Mouse (Mus musculus) limb, embryonic 15.5 days (tissue): ENCODE measurements around the gene Hdgf. TPM values are rescaled to one million over a fixed set of nuclear protein-coding genes. Genes with fewer than 3 reads are reported as not detected.

Experiments
- ATAC-seq: fragments of 200-750 bp; cut with Nextera tagmentation; 2 replicates; pipeline ENCODE4 v1.8.0; 2017; ENCODE audit warnings: low read depth, moderate TSS enrichment; ENCODE audit not compliant: insufficient number of reproducible peaks, low FRiP score, low TSS enrichment
- H3K27ac ChIP-seq: fragments of 300-500 bp; sonication (generic); 2 replicates; pipeline ENCODE4 v1.5.1; 2015; ENCODE audit warnings: moderate library complexity, mild to moderate bottlenecking, inconsistent platforms
- H3K27me3 ChIP-seq: fragments of 300-500 bp; sonication (generic); 2 replicates; pipeline ENCODE4 v1.6.1; 2015; ENCODE audit warnings: inconsistent platforms
- H3K36me3 ChIP-seq: fragments of 300-500 bp; sonication (generic); 2 replicates; pipeline ENCODE4 v1.6.1; 2015; ENCODE audit warnings: inconsistent platforms
- H3K4me1 ChIP-seq: fragments of 300-500 bp; sonication (generic); 2 replicates; pipeline ENCODE4 v1.6.1; 2015; ENCODE audit warnings: inconsistent platforms
- H3K4me2 ChIP-seq: fragments of 300-500 bp; sonication (generic); 2 replicates; pipeline ENCODE4 v1.6.1; 2015; ENCODE audit warnings: mild to moderate bottlenecking, inconsistent platforms
- H3K4me3 ChIP-seq: fragments of 300-500 bp; sonication (generic); 2 replicates; pipeline ENCODE4 v1.5.1; 2015; ENCODE audit warnings: mild to moderate bottlenecking, inconsistent platforms
- H3K9ac ChIP-seq: fragments of 300-500 bp; sonication (generic); 2 replicates; pipeline ENCODE4 v1.6.1; 2015; ENCODE audit warnings: inconsistent platforms
- H3K9me3 ChIP-seq: fragments of 300-500 bp; sonication (generic); 2 replicates; pipeline ENCODE4 v1.6.1; 2016; ENCODE audit warnings: inconsistent platforms
- WGBS: fragments of 180-500 bp; shearing (Covaris S2); methylation state at CpG from one replicate; pipeline ENCODE4 v1.1.7; 2015; 5-methylcytosine and 5-hydroxymethylcytosine counted together
- polyA plus RNA-seq: library from polyadenylated mRNA; unstranded; fragments of >200 nt; fragmentation: Nextera tagmentation; extraction: Ambion mirVana; gene quantifications from 2 replicates; pipeline ENCODE4 v1.2.1, GENCODE M21; 2015

Hdgf gene
- polyA plus RNA-seq, 1 experiment from 2014 or later: 241 TPM

DNA sequence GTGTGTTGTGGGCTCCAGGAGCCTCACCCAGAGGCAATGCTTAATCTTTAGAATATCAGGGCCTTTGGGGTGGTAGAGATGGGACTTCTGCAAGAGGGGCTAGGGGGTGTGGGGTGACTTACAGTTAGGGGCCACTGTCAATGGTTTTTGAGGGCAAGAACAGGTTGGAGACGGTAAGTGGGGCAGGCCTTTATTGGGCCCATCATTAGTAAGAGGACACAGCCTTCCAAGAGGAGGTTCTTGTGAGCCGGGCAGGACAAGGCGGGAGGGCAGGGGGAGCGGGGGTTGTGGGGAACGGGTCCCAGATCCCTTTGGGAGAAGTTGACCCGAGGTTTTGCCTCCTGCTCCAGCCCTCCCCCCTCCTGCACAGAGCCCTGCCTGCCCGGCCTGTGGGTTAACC is 7.4 kb downstream of the Hdgf start:
- Histone ChIP-seq H3K36me3 (peaks cover 48% of the 10 kb centered on the region), H3K4me2 (no peak overlapping the region), H3K27me3 (no peaks in the 10 kb centered on the region), H3K4me3 (no peak overlapping the region), H3K27ac (no peak overlapping the region), H3K4me1 (peaks cover 29% of the 10 kb centered on the region), H3K9ac (no peak overlapping the region), H3K9me3 (no peaks in the 10 kb centered on the region)
- WGBS: 73% methylated on average over 7 of the region's 7 CpGs
- ATAC-seq: no peak

DNA sequence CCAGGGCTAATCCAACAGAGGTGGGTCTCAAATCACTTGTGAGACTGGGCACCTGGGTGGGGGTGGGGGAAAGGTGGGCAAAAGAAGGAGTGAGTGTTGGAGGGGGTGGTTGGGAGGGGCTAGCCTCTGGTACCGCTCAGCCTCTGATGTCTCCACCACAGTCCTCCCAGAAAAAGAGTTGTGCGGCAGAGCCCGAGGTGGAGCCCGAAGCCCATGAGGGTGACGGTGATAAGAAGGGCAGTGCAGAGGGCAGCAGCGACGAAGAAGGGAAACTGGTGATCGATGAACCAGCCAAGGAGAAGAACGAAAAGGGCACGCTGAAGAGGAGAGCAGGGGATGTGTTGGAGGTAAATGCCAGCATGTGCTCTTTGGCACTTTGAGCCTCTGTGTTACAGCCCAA is 7.8 kb downstream of the Hdgf start:
- no peak overlapping the region for H3K4me2 ChIP-seq
- no peak overlapping the region for H3K9ac ChIP-seq
- peaks cover 27% of the 10 kb centered on the region for H3K4me1 ChIP-seq
- H3K4me3 ChIP-seq: no peak overlapping the region
- H3K27me3 ChIP-seq: no peaks in the 10 kb centered on the region
- no peaks in the 10 kb centered on the region for H3K9me3 ChIP-seq
- 94% methylated on average over 10 of the region's 10 CpGs for WGBS
- peaks cover 48% of the 10 kb centered on the region for H3K36me3 ChIP-seq
- no peak for ATAC-seq
- no peak overlapping the region for H3K27ac ChIP-seq

DNA sequence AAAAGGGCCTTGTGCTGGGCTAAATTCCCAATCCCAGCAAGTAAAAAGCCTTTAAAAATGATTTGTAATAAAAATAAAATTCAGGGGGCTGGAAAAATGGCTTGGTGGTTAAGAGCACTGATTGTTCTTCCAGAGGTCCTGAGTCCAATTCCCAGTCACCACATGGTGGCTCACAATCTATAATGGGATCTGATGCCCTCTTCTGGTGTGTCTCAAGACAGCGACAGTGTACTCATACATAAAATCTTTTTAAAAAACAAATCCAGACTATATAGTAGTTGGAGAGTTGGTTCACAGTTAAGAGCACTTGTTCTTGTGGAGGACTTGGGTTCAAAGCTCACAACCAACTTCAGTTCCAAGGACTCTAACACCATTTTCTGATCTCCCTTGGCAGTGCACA is 10.9 kb downstream of the Hdgf start:
- Histone ChIP-seq H3K4me3 (no peak overlapping the region), H3K36me3 (peaks cover 50% of the 10 kb centered on the region), H3K4me2 (no peak overlapping the region), H3K9me3 (no peaks in the 10 kb centered on the region), H3K4me1 (peaks cover 10% of the 10 kb centered on the region; the same call in 1 of the 2 replicates), H3K9ac (no peak overlapping the region), H3K27ac (no peak overlapping the region; the same call in 1 of the 2 replicates), H3K27me3 (no peaks in the 10 kb centered on the region)
- ATAC-seq: no peak
- 84% methylated on average over 1 of the region's 1 CpGs for WGBS

DNA sequence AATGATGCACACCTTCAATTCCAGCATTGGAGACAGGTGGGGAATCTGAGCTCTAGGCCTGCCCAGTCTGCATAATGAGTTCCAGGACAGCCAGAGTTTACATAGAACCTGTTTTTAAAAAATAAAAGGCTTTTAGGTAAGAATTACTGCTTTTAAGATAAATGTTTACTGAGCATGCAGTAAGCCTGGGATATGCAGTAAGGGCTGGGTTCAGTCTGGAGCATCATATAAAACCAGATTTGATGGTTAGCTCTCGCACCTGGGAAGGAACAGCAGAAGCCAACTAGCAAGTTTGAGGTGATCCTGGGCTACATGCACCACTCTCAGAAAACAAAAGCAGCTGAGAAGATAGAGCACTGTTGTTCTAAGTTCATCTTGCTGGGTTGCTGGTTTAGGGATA is 12.4 kb downstream of the Hdgf start:
- Histone ChIP-seq H3K4me2 (no peak overlapping the region), H3K4me1 (peaks cover 10% of the 10 kb centered on the region; the same call in 1 of the 2 replicates), H3K9ac (no peak overlapping the region), H3K27ac (peak overlapping the region; percentile 22; the same call in 1 of the 2 replicates), H3K36me3 (peaks cover 58% of the 10 kb centered on the region), H3K27me3 (no peaks in the 10 kb centered on the region), H3K4me3 (no peak overlapping the region), H3K9me3 (no peaks in the 10 kb centered on the region)
- 88% methylated on average over 1 of the region's 1 CpGs for WGBS
- ATAC-seq: no peak

DNA sequence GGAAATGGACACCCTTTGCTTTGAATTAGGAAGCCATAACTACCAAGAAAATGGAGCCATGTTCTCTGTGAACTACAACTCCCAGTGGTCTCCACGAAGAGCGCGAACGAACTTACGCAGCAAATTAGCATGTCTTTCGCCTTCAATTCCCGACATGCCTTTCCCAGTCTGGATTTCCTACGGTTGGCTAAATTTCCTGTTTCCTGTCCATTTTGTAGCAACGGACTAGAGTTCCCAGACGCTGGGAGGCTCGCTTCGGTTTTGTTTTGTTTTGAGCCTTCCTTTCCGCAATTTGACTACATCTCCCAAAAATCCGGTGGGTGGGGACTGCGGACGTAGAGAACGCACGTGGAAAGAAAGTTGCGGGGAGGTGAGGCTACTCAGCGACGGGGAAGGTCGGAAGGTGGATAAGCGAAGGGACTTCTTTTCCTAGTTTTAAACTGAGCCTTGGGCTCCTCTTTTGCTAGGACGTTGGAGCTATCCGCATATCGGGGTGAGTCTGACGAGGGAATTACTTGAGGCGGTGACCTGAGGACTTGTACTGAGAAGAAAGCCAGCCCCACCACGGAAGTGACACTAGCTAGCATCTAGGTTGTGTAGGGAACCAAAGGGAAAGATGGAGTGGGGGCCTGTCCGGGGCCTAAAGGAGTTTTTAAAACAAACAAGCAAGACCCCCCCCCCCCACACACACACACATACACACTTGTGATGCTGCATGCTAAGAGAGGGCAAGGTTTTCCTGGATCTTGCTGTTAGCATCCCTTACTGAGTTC is 13.4 kb downstream of the Hdgf start, which contains the start of gene Mrpl24:
Gene Mrpl24 (plus strand): TSS at position 171 of the 773 bp plus-strand sequence.
- peaks cover 10% of the 10 kb centered on the region; the same call in 1 of the 2 replicates for H3K4me1 ChIP-seq
- peak within 1 kb of the TSS; percentile 71 for H3K4me2 ChIP-seq
- WGBS: under 1% methylated on average over 30 of the region's 30 CpGs
- H3K4me3 ChIP-seq: peak within 1 kb of the TSS; percentile 70
- H3K36me3 ChIP-seq: peaks cover 58% of the 10 kb centered on the region
- peak within 1 kb of the TSS; percentile 76 for H3K9ac ChIP-seq
- no peaks in the 10 kb centered on the region for H3K27me3 ChIP-seq
- H3K27ac ChIP-seq: peak within 1 kb of the TSS; percentile 89
- ATAC-seq: peak; percentile 71
- no peaks in the 10 kb centered on the region for H3K9me3 ChIP-seq

DNA sequence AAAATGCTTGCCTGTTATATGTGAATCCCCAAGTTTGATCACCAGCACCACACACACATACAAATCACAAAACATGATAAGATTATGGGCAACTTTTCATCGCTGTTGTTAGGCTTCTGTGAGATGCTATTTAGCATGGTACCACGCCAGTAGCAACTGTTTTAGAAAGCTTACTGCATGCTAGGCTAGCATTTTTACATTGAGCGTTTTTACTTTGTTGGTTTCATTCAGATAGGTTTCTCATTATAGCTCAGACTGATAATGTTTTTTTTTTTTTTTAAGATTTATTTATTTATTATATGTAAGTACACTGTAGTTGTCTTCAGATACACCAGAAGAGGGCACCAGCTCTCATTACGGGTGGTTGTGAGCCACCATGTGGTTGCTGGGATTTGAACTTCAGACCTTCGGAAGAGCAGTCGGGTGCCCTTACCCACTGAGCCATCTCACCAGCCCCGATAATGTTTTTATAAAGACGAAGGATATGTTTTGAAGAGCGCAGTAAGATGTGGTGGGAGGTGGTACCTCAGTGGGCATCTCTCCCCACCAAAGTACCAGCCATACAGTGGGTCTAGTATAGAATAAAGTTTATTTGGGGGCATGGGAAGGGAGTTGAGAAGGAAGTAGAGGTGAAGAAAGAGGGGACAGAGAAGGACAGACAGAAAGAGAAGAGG is 14.3 kb downstream of the Hdgf start:
- Histone ChIP-seq H3K9me3 (no peaks in the 10 kb centered on the region), H3K9ac (0 out of 2 replicates have a peak overlapping the region, but pooled peaks have one; percentile 76), H3K27me3 (no peaks in the 10 kb centered on the region), H3K4me2 (peak overlapping the region; percentile 71), H3K27ac (peak overlapping the region; percentile 89; the same call in 1 of the 2 replicates), H3K4me3 (peak overlapping the region; percentile 70), H3K4me1 (peaks cover 10% of the 10 kb centered on the region; the same call in 1 of the 2 replicates), H3K36me3 (peaks cover 58% of the 10 kb centered on the region)
- WGBS: 69% methylated on average over 9 of the region's 9 CpGs
- no peak for ATAC-seq

DNA sequence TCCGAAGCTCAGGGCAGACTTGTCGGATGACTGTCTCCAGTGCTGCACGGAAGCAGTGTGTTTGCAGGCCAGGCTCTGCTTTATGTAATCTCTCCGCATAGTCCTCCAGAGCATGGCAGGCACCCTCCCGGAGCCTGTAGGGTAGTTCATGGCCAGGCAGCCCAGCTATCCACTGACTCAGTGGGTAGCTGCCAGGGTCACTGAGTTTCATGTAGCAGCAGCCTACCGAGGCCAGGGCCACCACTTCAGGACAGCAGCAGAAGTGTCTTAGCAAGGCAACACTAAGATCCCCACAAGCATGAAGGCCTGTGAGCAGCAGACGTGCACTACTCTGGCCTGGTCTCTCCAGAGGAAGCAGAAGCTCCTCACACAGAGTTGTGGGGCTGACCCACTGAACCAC is 18.9 kb downstream of the Hdgf start:
- no peaks in the 10 kb centered on the region for H3K27me3 ChIP-seq
- ATAC-seq: no peak
- 87% methylated on average over 7 of the region's 7 CpGs for WGBS
- H3K27ac ChIP-seq: no peak overlapping the region
- H3K4me3 ChIP-seq: no peak overlapping the region
- peaks cover 9% of the 10 kb centered on the region for H3K4me1 ChIP-seq
- no peak overlapping the region for H3K4me2 ChIP-seq
- H3K36me3 ChIP-seq: peaks cover 59% of the 10 kb centered on the region
- no peaks in the 10 kb centered on the region for H3K9me3 ChIP-seq
- H3K9ac ChIP-seq: no peak overlapping the region

DNA sequence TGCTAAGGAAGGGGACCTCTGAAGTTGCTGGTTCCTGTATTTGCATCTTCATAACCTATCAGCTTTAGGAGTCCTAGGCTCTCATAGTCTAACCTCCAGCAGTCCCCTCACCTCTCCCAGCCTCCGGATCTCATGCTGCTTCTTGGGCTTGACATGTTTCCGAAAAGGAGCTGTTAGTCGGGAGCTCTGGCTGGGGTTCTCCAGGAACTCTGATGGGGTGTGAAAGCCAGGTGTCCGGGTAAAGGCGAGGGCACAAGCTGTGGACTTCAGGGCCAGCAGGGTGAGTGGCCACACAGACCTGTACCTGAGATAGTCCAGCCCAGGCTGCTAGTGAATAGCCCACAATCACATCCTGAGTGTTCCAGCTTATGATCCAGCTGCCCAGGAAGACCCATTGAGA is 21.3 kb downstream of the Hdgf start:
- WGBS: 91% methylated on average over 5 of the region's 5 CpGs
- no peak overlapping the region for H3K4me3 ChIP-seq

DNA sequence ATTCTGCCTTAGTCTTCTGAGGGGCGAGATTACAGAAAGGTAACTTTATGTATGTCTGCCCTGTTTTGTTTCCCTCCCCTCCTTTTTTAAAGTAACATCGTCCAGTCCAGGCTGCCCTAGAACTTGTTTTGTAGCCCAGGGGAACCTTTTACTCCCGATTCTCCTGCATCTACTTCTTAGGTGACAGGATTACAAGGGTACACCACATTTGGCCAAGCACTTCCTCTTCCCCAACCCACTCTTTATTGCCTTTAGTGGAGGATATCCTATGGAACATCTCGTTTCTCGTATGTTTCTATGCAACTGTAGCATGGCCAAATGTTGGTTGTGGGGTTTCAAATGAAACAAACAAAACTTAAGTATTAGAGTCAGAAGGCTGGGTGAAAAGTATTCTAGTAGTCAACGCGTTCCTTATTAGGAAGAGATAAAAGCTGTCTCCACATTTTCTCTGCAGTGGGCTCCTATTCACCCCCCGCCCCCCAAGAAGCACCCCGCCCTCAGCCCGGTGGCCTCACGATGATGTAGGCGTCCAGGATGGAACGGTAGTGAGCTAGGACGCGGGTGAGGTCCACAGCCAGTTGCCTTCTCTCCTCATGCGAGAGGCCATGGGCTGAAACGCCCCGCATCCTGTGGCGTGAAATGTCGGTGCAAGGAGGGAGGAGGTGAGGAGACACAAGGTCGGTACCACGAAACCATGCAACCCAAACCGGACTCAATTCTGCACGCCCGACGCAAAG is 23.4 kb downstream of the Hdgf start:
- Histone ChIP-seq H3K36me3 (peaks cover 53% of the 10 kb centered on the region), H3K27me3 (no peaks in the 10 kb centered on the region), H3K9ac (peak overlapping the region; percentile 86), H3K9me3 (no peaks in the 10 kb centered on the region), H3K4me2 (peak overlapping the region; percentile 69), H3K27ac (peak overlapping the region; percentile 93), H3K4me3 (peak overlapping the region; percentile 94), H3K4me1 (peaks cover 30% of the 10 kb centered on the region)
- ATAC-seq: peak; percentile 30
- 5% methylated on average over 26 of the region's 26 CpGs for WGBS

More for the DNA sequence above, 21.3 kb downstream of the Hdgf start:
- Histone ChIP-seq H3K4me2 (no peak overlapping the region), H3K27ac (no peak overlapping the region), H3K9me3 (no peaks in the 10 kb centered on the region), H3K4me1 (peaks cover 21% of the 10 kb centered on the region), H3K36me3 (peaks cover 61% of the 10 kb centered on the region), H3K9ac (no peak overlapping the region), H3K27me3 (no peaks in the 10 kb centered on the region)
- no peak for ATAC-seq

DNA sequence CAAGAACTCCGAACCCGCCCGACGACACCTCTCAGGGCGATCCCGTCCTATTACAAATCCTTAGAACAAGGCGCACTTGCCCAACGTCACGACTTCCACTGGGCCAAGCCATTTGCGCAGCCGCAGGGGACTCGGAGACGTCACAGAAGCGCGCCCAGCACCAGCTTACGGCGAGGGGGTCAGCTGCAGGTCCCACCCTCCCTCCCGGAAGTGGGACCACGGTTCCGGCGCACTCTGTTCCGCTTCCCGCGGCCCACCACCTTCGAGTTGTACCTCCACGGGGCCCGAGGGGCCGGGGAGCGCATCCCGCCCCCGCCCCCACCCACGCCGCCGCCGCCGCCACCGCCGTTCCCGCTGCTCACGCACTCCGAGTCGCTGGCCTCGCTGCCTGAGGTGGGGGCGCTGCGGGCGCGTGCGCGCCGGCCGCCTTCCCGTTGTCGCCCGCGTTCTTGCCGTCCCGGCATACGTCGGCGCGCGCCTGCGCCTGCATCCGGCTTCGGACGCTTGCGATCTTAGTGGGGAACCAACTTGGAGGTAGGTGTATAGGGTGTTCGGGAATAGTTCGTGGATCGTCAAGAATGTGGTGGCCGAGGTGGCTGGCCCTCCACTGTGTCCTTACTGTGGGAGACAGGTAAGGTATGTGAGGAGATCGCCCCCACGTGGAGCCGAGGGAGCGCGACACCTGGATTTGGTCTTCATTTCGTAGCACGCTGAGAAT is 24.1 kb downstream of the Hdgf start, which contains the start of the genes Isg20l2 and Rrnad1:
Gene Isg20l2 (plus strand): TSS at position 237 of the 718 bp plus-strand sequence.
Gene Rrnad1 (minus strand): TSS at position 640 of the 718 bp plus-strand sequence.
- Histone ChIP-seq H3K4me1 (peaks cover 32% of the 10 kb centered on the region), H3K27ac (peak within 1 kb of the TSS; percentile 93), H3K4me3 (peak within 1 kb of the TSS; percentile 94), H3K36me3 (peaks cover 52% of the 10 kb centered on the region), H3K9ac (peak within 1 kb of the TSS; percentile 86), H3K9me3 (no peaks in the 10 kb centered on the region), H3K4me2 (peak within 1 kb of the TSS; percentile 69), H3K27me3 (no peaks in the 10 kb centered on the region)
- ATAC-seq: peak; percentile 97
- WGBS: under 1% methylated on average over 66 of the region's 78 CpGs

DNA sequence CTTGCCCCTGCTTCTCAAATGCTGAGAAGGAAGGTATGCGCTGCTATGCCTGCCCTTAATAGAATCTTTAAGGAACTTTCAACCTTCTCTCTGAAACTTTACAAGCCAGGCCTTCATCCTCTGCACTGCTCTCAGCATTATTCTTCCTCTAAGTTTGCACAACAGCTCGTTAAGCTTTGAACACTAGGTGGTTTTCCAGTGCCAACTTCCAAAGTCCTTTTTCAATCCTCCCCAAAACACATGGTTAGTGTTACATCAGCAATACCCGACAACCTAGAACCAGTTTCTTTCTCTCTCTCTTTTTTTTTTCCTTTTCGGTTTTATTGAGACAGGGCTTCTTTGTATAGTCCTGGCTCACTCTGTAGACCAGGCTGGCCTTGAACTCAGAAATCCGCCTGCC is 27.9 kb downstream of the Hdgf start:
- Histone ChIP-seq H3K4me2 (no peak overlapping the region), H3K4me1 (peaks cover 42% of the 10 kb centered on the region), H3K9me3 (no peaks in the 10 kb centered on the region), H3K4me3 (no peak overlapping the region), H3K27ac (no peak overlapping the region), H3K27me3 (no peaks in the 10 kb centered on the region), H3K9ac (no peak overlapping the region), H3K36me3 (peaks cover 57% of the 10 kb centered on the region)
- no peak for ATAC-seq
- 74% methylated on average over 5 of the region's 5 CpGs for WGBS
